In the genomic region with DNA sequence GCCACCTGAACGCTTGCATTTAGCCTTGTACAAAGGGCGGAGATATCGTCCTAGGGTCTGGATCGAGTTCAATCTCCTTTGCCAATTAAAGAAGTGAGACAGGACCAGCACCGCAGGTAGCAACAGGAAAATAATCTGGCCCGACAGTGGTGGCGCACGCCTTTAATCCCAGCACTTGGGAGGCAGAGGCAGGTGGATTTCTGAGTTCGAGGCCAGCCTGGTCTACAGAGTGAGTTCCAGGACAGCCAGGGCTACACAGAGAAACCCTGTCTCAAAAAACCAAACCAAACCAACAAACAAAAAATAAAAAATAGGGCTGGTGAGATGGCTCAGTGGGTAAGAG, we compare ENCODE assay signal across 8 mouse cellular contexts. TPM values are rescaled to one million over a fixed set of nuclear protein-coding genes. Genes with fewer than 3 reads are reported as not detected.
DNase-seq lines count a peak whose midpoint lies in the region; ATAC-seq and TF ChIP-seq lines count a peak whose summit lies in the region.
"Not testable (repeated sequence)": the region's sequence is repeated elsewhere in the genome, so short reads cannot be mapped to it uniquely, and the experiment has no call there.

No protein-coding gene starts in this region.

- 11% methylated on average over 9 of the region's 9 CpGs for WGBS in embryonic facial prominence, embryonic 13.5 days
- WGBS in hindbrain, embryonic 13.5 days: 12% methylated on average over 9 of the region's 9 CpGs
- 11% methylated on average over 9 of the region's 9 CpGs for WGBS in kidney, embryonic 16.5 days
- 9% methylated on average over 9 of the region's 9 CpGs for WGBS in liver, embryonic 13.5 days (ENCODE audit: insufficient replicate concordance)
- 19% methylated on average over 9 of the region's 9 CpGs for WGBS in midbrain, embryonic 10.5 days
- 12% methylated on average over 9 of the region's 9 CpGs for WGBS in neural tube, embryonic 15.5 days

- intact Hi-C loops in gastrocnemius, adult 2 months (cut with DNase I): not testable (repeated sequence)

- H3K9me3 ChIP-seq in ES-Bruce4 (replicated peaks; ENCODE audit: control insufficient read depth, insufficient read depth, low read length, poor library complexity, severe bottlenecking): peaks cover 31% of the 10 kb centered on the region
- not testable (repeated sequence) for H3K9me3 ChIP-seq in embryonic facial prominence, embryonic 13.5 days; liver, embryonic 13.5 days (replicated peaks); neural tube, embryonic 15.5 days (replicated peaks)
- 0 out of 2 replicates have a peak, but pooled peaks cover 10% of the 10 kb centered on the region for H3K9me3 ChIP-seq in hindbrain, embryonic 13.5 days
- peaks cover 35% of the 10 kb centered on the region for H3K9me3 ChIP-seq in kidney, embryonic 16.5 days (ENCODE audit: low read length)
- H3K9me3 ChIP-seq in midbrain, embryonic 10.5 days (replicated peaks): peaks cover 22% of the 10 kb centered on the region

- not testable (repeated sequence) for TF ChIP-seq EP300 in ES-Bruce4 (IDR thresholded peaks at IDR 0.05; ENCODE audit: insufficient read depth, low read depth, low read length)

- not testable (repeated sequence) for H3K27me3 ChIP-seq in ES-Bruce4 (ENCODE audit: control insufficient read depth, insufficient read depth, low read length, poor library complexity, severe bottlenecking); embryonic facial prominence, embryonic 13.5 days; hindbrain, embryonic 13.5 days; kidney, embryonic 16.5 days (ENCODE audit: insufficient read depth, low read length); liver, embryonic 13.5 days; midbrain, embryonic 10.5 days (ENCODE audit: low read depth, poor library complexity, severe bottlenecking); neural tube, embryonic 15.5 days (replicated peaks)

- H3K4me2 ChIP-seq in embryonic facial prominence, embryonic 13.5 days: peak overlapping the region; percentile 78
- H3K4me2 ChIP-seq in hindbrain, embryonic 13.5 days: peak overlapping the region; percentile 64
- H3K4me2 ChIP-seq in kidney, embryonic 16.5 days (replicated peaks; ENCODE audit: low read depth, low read length): peak overlapping the region; percentile 87
- peak overlapping the region; percentile 88 for H3K4me2 ChIP-seq in liver, embryonic 13.5 days
- peak overlapping the region; percentile 72 for H3K4me2 ChIP-seq in neural tube, embryonic 15.5 days

- not testable (repeated sequence) for H3K4me1 ChIP-seq in ES-Bruce4 (ENCODE audit: control insufficient read depth, insufficient read depth, low read length); kidney, embryonic 16.5 days (ENCODE audit: insufficient read depth, low read length)
- H3K4me1 ChIP-seq in embryonic facial prominence, embryonic 13.5 days: peaks cover 11% of the 10 kb centered on the region
- peaks cover 20% of the 10 kb centered on the region for H3K4me1 ChIP-seq in hindbrain, embryonic 13.5 days (replicated peaks)
- H3K4me1 ChIP-seq in liver, embryonic 13.5 days (replicated peaks): peaks cover 14% of the 10 kb centered on the region
- H3K4me1 ChIP-seq in midbrain, embryonic 10.5 days: peaks cover 10% of the 10 kb centered on the region
- H3K4me1 ChIP-seq in neural tube, embryonic 15.5 days: peaks cover 16% of the 10 kb centered on the region

- DNase-seq in gastrocnemius, adult 2 months; liver, embryonic 13.5 days; midbrain, embryonic 10.5 days (ENCODE audit: low spot score): not testable (repeated sequence)

- H3K9ac ChIP-seq in ES-Bruce4 (ENCODE audit: low read depth, poor library complexity, severe bottlenecking): 0 out of 2 replicates have a peak overlapping the region, but pooled peaks have one; percentile 64
- H3K9ac ChIP-seq in embryonic facial prominence, embryonic 13.5 days: peak overlapping the region; percentile 98
- peak overlapping the region; percentile 100 for H3K9ac ChIP-seq in hindbrain, embryonic 13.5 days
- peak overlapping the region; percentile 96 for H3K9ac ChIP-seq in kidney, embryonic 16.5 days (replicated peaks; ENCODE audit: low read length)
- peak overlapping the region; percentile 86 for H3K9ac ChIP-seq in liver, embryonic 13.5 days
- H3K9ac ChIP-seq in neural tube, embryonic 15.5 days (replicated peaks): peak overlapping the region; percentile 99; the same call in 1 of the 2 replicates

- not testable (repeated sequence) for H3K27ac ChIP-seq in ES-Bruce4 (ENCODE audit: insufficient read depth, low read length); liver, embryonic 13.5 days
- peak overlapping the region; percentile 28; the same call in 1 of the 2 replicates for H3K27ac ChIP-seq in embryonic facial prominence, embryonic 13.5 days
- H3K27ac ChIP-seq in gastrocnemius, adult 2 months: peak overlapping the region; percentile 83
- H3K27ac ChIP-seq in hindbrain, embryonic 13.5 days: peak overlapping the region; percentile 95
- peak overlapping the region; percentile 74 for H3K27ac ChIP-seq in kidney, embryonic 16.5 days (ENCODE audit: low read length)
- H3K27ac ChIP-seq in midbrain, embryonic 10.5 days (replicated peaks): peak overlapping the region; percentile 99
- H3K27ac ChIP-seq in neural tube, embryonic 15.5 days (replicated peaks): peak overlapping the region; percentile 95

- not testable (repeated sequence) for ATAC-seq in embryonic facial prominence, embryonic 13.5 days (ENCODE audit: insufficient number of reproducible peaks, insufficient read depth, low FRiP score, low TSS enrichment, low read depth); hindbrain, embryonic 13.5 days (ENCODE audit: low FRiP score); kidney, embryonic 16.5 days (ENCODE audit: low FRiP score, low TSS enrichment); neural tube, embryonic 15.5 days (ENCODE audit: low FRiP score)
- ATAC-seq in liver, embryonic 13.5 days (ENCODE audit: low read depth): peak; percentile 52

- H3K36me3 ChIP-seq in ES-Bruce4 (ENCODE audit: control insufficient read depth, insufficient read depth, low read length, poor library complexity, severe bottlenecking); liver, embryonic 13.5 days: not testable (repeated sequence)
- H3K36me3 ChIP-seq in embryonic facial prominence, embryonic 13.5 days: peaks cover 25% of the 10 kb centered on the region
- H3K36me3 ChIP-seq in hindbrain, embryonic 13.5 days: peaks cover 25% of the 10 kb centered on the region
- H3K36me3 ChIP-seq in kidney, embryonic 16.5 days (ENCODE audit: insufficient read depth, low read length): peaks cover 24% of the 10 kb centered on the region
- H3K36me3 ChIP-seq in midbrain, embryonic 10.5 days: peaks cover 25% of the 10 kb centered on the region
- peaks cover 23% of the 10 kb centered on the region for H3K36me3 ChIP-seq in neural tube, embryonic 15.5 days

- peak overlapping the region; percentile 75 for H3K4me3 ChIP-seq in ES-Bruce4 (ENCODE audit: low read depth, low read length)
- peak overlapping the region; percentile 93 for H3K4me3 ChIP-seq in embryonic facial prominence, embryonic 13.5 days
- peak overlapping the region; percentile 91 for H3K4me3 ChIP-seq in gastrocnemius, adult 2 months
- peak overlapping the region; percentile 85 for H3K4me3 ChIP-seq in hindbrain, embryonic 13.5 days
- H3K4me3 ChIP-seq in kidney, embryonic 16.5 days (ENCODE audit: low read length): peak overlapping the region; percentile 83
- peak overlapping the region; percentile 83 for H3K4me3 ChIP-seq in liver, embryonic 13.5 days (replicated peaks)
- H3K4me3 ChIP-seq in midbrain, embryonic 10.5 days: peak overlapping the region; percentile 96
- peak overlapping the region; percentile 85 for H3K4me3 ChIP-seq in neural tube, embryonic 15.5 days (replicated peaks)

- TF ChIP-seq CTCF in ES-Bruce4 (IDR thresholded peaks at IDR 0.05; ENCODE audit: low read depth, low read length); gastrocnemius, adult 2 months (IDR thresholded peaks at IDR 0.05): not testable (repeated sequence)

- not testable (repeated sequence) for TF ChIP-seq POLR2A in ES-Bruce4 (IDR thresholded peaks at IDR 0.05; ENCODE audit: insufficient read depth, low read length)

RNA-seq across cellular contexts. Expression of a gene that starts 0.4 kb away (rescaled TPM):
- 8.4 and 10.7 TPM in 2 replicates for polyA plus RNA-seq in ES-Bruce4 (2011; ENCODE audit: insufficient read depth, insufficient read length, low read depth, missing spikeins)
- 30.1 and 31.3 TPM in 2 replicates for polyA plus RNA-seq in embryonic facial prominence, embryonic 13.5 days (2015; fragmentation: Nextera tagmentation; extraction: Ambion mirVana)
- under 1 TPM; 0.54 to 0.98 TPM for total RNA-seq in gastrocnemius, adult 2 months (2021)
- 36.0 and 40.6 TPM in 2 replicates for polyA plus RNA-seq in hindbrain, embryonic 13.5 days (2015; fragmentation: Nextera tagmentation; extraction: Ambion mirVana)
- polyA plus RNA-seq in kidney, embryonic 16.5 days (2015; fragmentation: Nextera tagmentation; extraction: Ambion mirVana): 20.7 and 23.0 TPM in 2 replicates
- polyA plus RNA-seq in liver, embryonic 13.5 days (2015; fragmentation: Nextera tagmentation; extraction: Ambion mirVana): 2.6 and 3.1 TPM in 2 replicates
- 23.1 and 30.3 TPM in 2 replicates for polyA plus RNA-seq in midbrain, embryonic 10.5 days (2016; fragmentation: Nextera tagmentation; extraction: Ambion mirVana)
- polyA plus RNA-seq in neural tube, embryonic 15.5 days (2015; fragmentation: Nextera tagmentation; extraction: Ambion mirVana): 27.0 and 28.8 TPM in 2 replicates

RNA-seq across cellular contexts. Expression of a gene that starts 48.2 kb away (rescaled TPM):
- polyA plus RNA-seq in ES-Bruce4 (2011; ENCODE audit: insufficient read depth, insufficient read length, low read depth, missing spikeins): 10.8 and 11.4 TPM in 2 replicates
- 7.6 and 8.4 TPM in 2 replicates for polyA plus RNA-seq in embryonic facial prominence, embryonic 13.5 days (2015; fragmentation: Nextera tagmentation; extraction: Ambion mirVana)
- total RNA-seq in gastrocnemius, adult 2 months (2021): not detected
- polyA plus RNA-seq in hindbrain, embryonic 13.5 days (2015; fragmentation: Nextera tagmentation; extraction: Ambion mirVana): 7.5 and 7.6 TPM in 2 replicates
- polyA plus RNA-seq in kidney, embryonic 16.5 days (2015; fragmentation: Nextera tagmentation; extraction: Ambion mirVana): 4.9 and 5.2 TPM in 2 replicates
- 1.9 and 2.0 TPM in 2 replicates for polyA plus RNA-seq in liver, embryonic 13.5 days (2015; fragmentation: Nextera tagmentation; extraction: Ambion mirVana)
- polyA plus RNA-seq in midbrain, embryonic 10.5 days (2016; fragmentation: Nextera tagmentation; extraction: Ambion mirVana): 5.7 and 6.8 TPM in 2 replicates
- polyA plus RNA-seq in neural tube, embryonic 15.5 days (2015; fragmentation: Nextera tagmentation; extraction: Ambion mirVana): 6.8 and 7.6 TPM in 2 replicates
